Mouse (Mus musculus): ENCODE data around the gene H2-M10.2. TPM values are rescaled to one million over a fixed set of nuclear protein-coding genes. Genes with fewer than 3 reads are reported as not detected.
"Not testable (repeated sequence)": the region's sequence is repeated elsewhere in the genome, so short reads cannot be mapped to it uniquely, and the experiment has no call there.

Gene H2-M10.2
- total and polyA plus RNA-seq, 2 experiments from 2014 or later = not detected

GRCm38 (mm10) chr17:36248886-36249285, 37.4 kb downstream of the H2-M10.2 start:
- 20% methylated on average over 33 of the region's 33 CpGs for WGBS
- Histone ChIP-seq H3K4me1 (ENCODE audit: control insufficient read depth, insufficient read depth) (peaks cover 4% of the 10 kb centered on the region; the same call in 1 of the 2 replicates), H3K36me3 (replicated peaks; ENCODE audit: control insufficient read depth, insufficient read depth, low read length) (no peaks in the 10 kb centered on the region), H3K9ac (replicated peaks; ENCODE audit: low read depth, low read length) (no peak overlapping the region), H3K9me3 (replicated peaks; ENCODE audit: control insufficient read depth, low read length) (no peaks in the 10 kb centered on the region), H3K27ac (ENCODE audit: low read depth) (no peak overlapping the region), H3K4me2 (ENCODE audit: low read depth, low read length) (peak overlapping the region; percentile 28; the same call in 1 of the 2 replicates), H3K4me3 (ENCODE audit: low read depth, low read length) (peak overlapping the region; percentile 22), H3K27me3 (ENCODE audit: control insufficient read depth, insufficient read depth, low read length) (peaks cover 31% of the 10 kb centered on the region; the same call in 1 of the 2 replicates)
- DNase-seq (ENCODE audit: low spot score) (no peak), ATAC-seq (ENCODE audit: insufficient read depth, low read depth) (peak; percentile 41; the same call in 1 of the 2 replicates)
- TF ChIP-seq CTCF (IDR thresholded peaks at IDR 0.05; ENCODE audit: low read depth) (no peak), EP300 (IDR thresholded peaks at IDR 0.05; ENCODE audit: low read depth) (no peak)

- ATAC-seq (ENCODE audit: insufficient read depth, low read depth) (no peak), DNase-seq (ENCODE audit: low spot score) (no peak)
- H3K4me1 ChIP-seq (ENCODE audit: control insufficient read depth, insufficient read depth) = no peaks in the 10 kb centered on the region
- peak; percentile 3; the same call in 1 of the 2 replicates for TF ChIP-seq CTCF (IDR thresholded peaks at IDR 0.05; ENCODE audit: low read depth)
- no peak for TF ChIP-seq EP300 (IDR thresholded peaks at IDR 0.05; ENCODE audit: low read depth)
- H3K9ac ChIP-seq (replicated peaks; ENCODE audit: low read depth, low read length) = no peak overlapping the region
- no peak overlapping the region for H3K27ac ChIP-seq (ENCODE audit: low read depth)
- H3K9me3 ChIP-seq (replicated peaks; ENCODE audit: control insufficient read depth, low read length) = no peaks in the 10 kb centered on the region
- no peaks in the 10 kb centered on the region for H3K36me3 ChIP-seq (replicated peaks; ENCODE audit: control insufficient read depth, insufficient read depth, low read length)
- 81% methylated on average over 2 of the region's 2 CpGs for WGBS
- H3K4me2 ChIP-seq (ENCODE audit: low read depth, low read length) = no peak overlapping the region
- H3K27me3 ChIP-seq (ENCODE audit: control insufficient read depth, insufficient read depth, low read length) = peaks cover 20% of the 10 kb centered on the region; the same call in 1 of the 2 replicates
- H3K4me3 ChIP-seq (ENCODE audit: low read depth, low read length) = no peak overlapping the region
Measured at GRCm38 (mm10) chr17:36245741-36246140, 40.5 kb downstream of the H2-M10.2 start.

- Histone ChIP-seq H3K4me3 (ENCODE audit: low read depth, low read length) (no peak overlapping the region), H3K4me2 (ENCODE audit: low read depth, low read length) (no peak overlapping the region), H3K27ac (ENCODE audit: low read depth) (no peak overlapping the region), H3K4me1 (ENCODE audit: control insufficient read depth, insufficient read depth) (no peaks in the 10 kb centered on the region), H3K9me3 (replicated peaks; ENCODE audit: control insufficient read depth, low read length) (no peaks in the 10 kb centered on the region), H3K27me3 (ENCODE audit: control insufficient read depth, insufficient read depth, low read length) (0 out of 2 replicates have a peak, but pooled peaks cover 14% of the 10 kb centered on the region), H3K36me3 (replicated peaks; ENCODE audit: control insufficient read depth, insufficient read depth, low read length) (no peaks in the 10 kb centered on the region), H3K9ac (replicated peaks; ENCODE audit: low read depth, low read length) (no peak overlapping the region)
- TF ChIP-seq EP300 (IDR thresholded peaks at IDR 0.05; ENCODE audit: low read depth) = no peak
- TF ChIP-seq CTCF (IDR thresholded peaks at IDR 0.05; ENCODE audit: low read depth) = no peak
- WGBS = 32% methylated on average over 5 of the region's 5 CpGs
- DNase-seq (ENCODE audit: low spot score) (no peak), ATAC-seq (ENCODE audit: insufficient read depth, low read depth) (no peak)
Measured at GRCm38 (mm10) chr17:36244031-36244430, 42.3 kb downstream of the H2-M10.2 start.

GRCm38 (mm10) chr17:36240637-36241213, 45.6 kb downstream of the H2-M10.2 start:
- no peak for DNase-seq (ENCODE audit: low spot score)
- no peaks in the 10 kb centered on the region for H3K4me1 ChIP-seq (ENCODE audit: control insufficient read depth, insufficient read depth)
- no peaks in the 10 kb centered on the region for H3K36me3 ChIP-seq (replicated peaks; ENCODE audit: control insufficient read depth, insufficient read depth, low read length)
- H3K9ac ChIP-seq (replicated peaks; ENCODE audit: low read depth, low read length) = no peak overlapping the region
- TF ChIP-seq CTCF (IDR thresholded peaks at IDR 0.05; ENCODE audit: low read depth) (no peak), EP300 (IDR thresholded peaks at IDR 0.05; ENCODE audit: low read depth) (no peak)
- no peak overlapping the region for H3K27ac ChIP-seq (ENCODE audit: low read depth)
- 0 out of 2 replicates have a peak overlapping the region, but pooled peaks have one; percentile 2 for H3K4me2 ChIP-seq (ENCODE audit: low read depth, low read length)
- no peak overlapping the region for H3K4me3 ChIP-seq (ENCODE audit: low read depth, low read length)
- H3K27me3 ChIP-seq (ENCODE audit: control insufficient read depth, insufficient read depth, low read length) = peaks cover 24% of the 10 kb centered on the region
- 14% methylated on average over 5 of the region's 5 CpGs for WGBS
- no peak for ATAC-seq (ENCODE audit: insufficient read depth, low read depth)
- H3K9me3 ChIP-seq (replicated peaks; ENCODE audit: control insufficient read depth, low read length) = no peaks in the 10 kb centered on the region

- WGBS = 1% methylated on average over 27 of the region's 27 CpGs
- Histone ChIP-seq H3K27ac (ENCODE audit: low read depth) (no peak overlapping the region), H3K4me3 (ENCODE audit: low read depth, low read length) (peak overlapping the region; percentile 40), H3K36me3 (replicated peaks; ENCODE audit: control insufficient read depth, insufficient read depth, low read length) (no peaks in the 10 kb centered on the region), H3K9ac (replicated peaks; ENCODE audit: low read depth, low read length) (no peak overlapping the region), H3K9me3 (replicated peaks; ENCODE audit: control insufficient read depth, low read length) (no peaks in the 10 kb centered on the region), H3K27me3 (ENCODE audit: control insufficient read depth, insufficient read depth, low read length) (peaks cover 35% of the 10 kb centered on the region), H3K4me2 (ENCODE audit: low read depth, low read length) (peak overlapping the region; percentile 65), H3K4me1 (ENCODE audit: control insufficient read depth, insufficient read depth) (no peaks in the 10 kb centered on the region)
- no peak for TF ChIP-seq EP300 (IDR thresholded peaks at IDR 0.05; ENCODE audit: low read depth)
- TF ChIP-seq CTCF (IDR thresholded peaks at IDR 0.05; ENCODE audit: low read depth) = no peak
- ATAC-seq (ENCODE audit: insufficient read depth, low read depth) (peak; percentile 20; the same call in 1 of the 2 replicates), DNase-seq (ENCODE audit: low spot score) (no peak)
Measured at GRCm38 (mm10) chr17:36237321-36237921, 48.9 kb downstream of the H2-M10.2 start.

GRCm38 (mm10) chr17:36235300-36235699, 51.0 kb downstream of the H2-M10.2 start:
- H3K4me3 ChIP-seq (ENCODE audit: low read depth, low read length); H3K9ac ChIP-seq (replicated peaks; ENCODE audit: low read depth, low read length); H3K27ac ChIP-seq (ENCODE audit: low read depth); H3K9me3 ChIP-seq (replicated peaks; ENCODE audit: control insufficient read depth, low read length); H3K4me1 ChIP-seq (ENCODE audit: control insufficient read depth, insufficient read depth); H3K4me2 ChIP-seq (ENCODE audit: low read depth, low read length); DNase-seq (ENCODE audit: low spot score); ATAC-seq (ENCODE audit: insufficient read depth, low read depth); H3K36me3 ChIP-seq (replicated peaks; ENCODE audit: control insufficient read depth, insufficient read depth, low read length): not testable (repeated sequence)
- WGBS = 21% methylated on average over 8 of the region's 9 CpGs
- H3K27me3 ChIP-seq (ENCODE audit: control insufficient read depth, insufficient read depth, low read length) = peaks cover 43% of the 10 kb centered on the region

Other genes starting within 250 kb of the H2-M10.2 start
- 17.4 and 19.6 TPM in 2 replicates for gene H2-T22, start 243.7 kb downstream of the H2-M10.2 start, total RNA-seq (2014; rRNA removed; ENCODE audit: low replicate concordance)
- 8.2 and 8.4 TPM in 2 replicates for gene H2-T22, start 243.7 kb downstream of the H2-M10.2 start, polyA plus RNA-seq (2015; fragmentation: Nextera tagmentation; extraction: Ambion mirVana)
- gene Gm6034, start 243.5 kb downstream of the H2-M10.2 start, total RNA-seq (2014; rRNA removed; ENCODE audit: low replicate concordance) = not detected in 2 replicates
- gene Gm6034, start 243.5 kb downstream of the H2-M10.2 start, polyA plus RNA-seq (2015; fragmentation: Nextera tagmentation; extraction: Ambion mirVana) = not detected in 2 replicates
- not detected in 2 replicates for gene Gm11127, start 228.1 kb downstream of the H2-M10.2 start, total RNA-seq (2014; rRNA removed; ENCODE audit: low replicate concordance)
- gene Gm11127, start 228.1 kb downstream of the H2-M10.2 start, polyA plus RNA-seq (2015; fragmentation: Nextera tagmentation; extraction: Ambion mirVana) = not detected in 2 replicates
- 0.35 TPM in 1 of 2 replicates, not detected in the other for gene Gm19684, start 164.8 kb downstream of the H2-M10.2 start, total RNA-seq (2014; rRNA removed; ENCODE audit: low replicate concordance)
- not detected in 2 replicates for gene Gm19684, start 164.8 kb downstream of the H2-M10.2 start, polyA plus RNA-seq (2015; fragmentation: Nextera tagmentation; extraction: Ambion mirVana)
- not detected in 2 replicates for gene Gm7030, start 157.1 kb downstream of the H2-M10.2 start, total RNA-seq (2014; rRNA removed; ENCODE audit: low replicate concordance)
- not detected in 2 replicates for gene Gm7030, start 157.1 kb downstream of the H2-M10.2 start, polyA plus RNA-seq (2015; fragmentation: Nextera tagmentation; extraction: Ambion mirVana)
- gene Gm8909, start 118.0 kb downstream of the H2-M10.2 start, total RNA-seq (2014; rRNA removed; ENCODE audit: low replicate concordance) = not detected in 2 replicates
- gene Gm8909, start 118.0 kb downstream of the H2-M10.2 start, polyA plus RNA-seq (2015; fragmentation: Nextera tagmentation; extraction: Ambion mirVana) = not detected in 2 replicates
- gene H2-T3, start 96.2 kb downstream of the H2-M10.2 start, total RNA-seq (2014; rRNA removed; ENCODE audit: low replicate concordance) = not detected in 2 replicates
- not detected in 2 replicates for gene H2-T3, start 96.2 kb downstream of the H2-M10.2 start, polyA plus RNA-seq (2015; fragmentation: Nextera tagmentation; extraction: Ambion mirVana)
- gene Rpp21, start 28.4 kb downstream of the H2-M10.2 start, total RNA-seq (2014; rRNA removed; ENCODE audit: low replicate concordance) = 5.5 and 28.3 TPM in 2 replicates
- gene Rpp21, start 28.4 kb downstream of the H2-M10.2 start, polyA plus RNA-seq (2015; fragmentation: Nextera tagmentation; extraction: Ambion mirVana) = 89.0 and 97.8 TPM in 2 replicates
- gene Trim39, start 14.2 kb downstream of the H2-M10.2 start, total RNA-seq (2014; rRNA removed; ENCODE audit: low replicate concordance) = 7.4 and 14.3 TPM in 2 replicates
- gene Trim39, start 14.2 kb downstream of the H2-M10.2 start, polyA plus RNA-seq (2015; fragmentation: Nextera tagmentation; extraction: Ambion mirVana) = 4.8 and 5.1 TPM in 2 replicates
- not detected in 2 replicates for gene H2-M10.1, start 39.7 kb upstream of the H2-M10.2 start, total RNA-seq (2014; rRNA removed; ENCODE audit: low replicate concordance)
- gene H2-M10.1, start 39.7 kb upstream of the H2-M10.2 start, polyA plus RNA-seq (2015; fragmentation: Nextera tagmentation; extraction: Ambion mirVana) = not detected in 2 replicates
- not detected in 2 replicates for gene H2-M10.3, start 81.9 kb upstream of the H2-M10.2 start, total RNA-seq (2014; rRNA removed; ENCODE audit: low replicate concordance)
- gene H2-M10.3, start 81.9 kb upstream of the H2-M10.2 start, polyA plus RNA-seq (2015; fragmentation: Nextera tagmentation; extraction: Ambion mirVana) = not detected in 2 replicates
- gene H2-M10.4, start 175.8 kb upstream of the H2-M10.2 start, total RNA-seq (2014; rRNA removed; ENCODE audit: low replicate concordance) = not detected in 2 replicates
- not detected in 2 replicates for gene H2-M10.4, start 175.8 kb upstream of the H2-M10.2 start, polyA plus RNA-seq (2015; fragmentation: Nextera tagmentation; extraction: Ambion mirVana)